Mouse (Mus musculus) myocyte (in vitro differentiated cells): ENCODE data around the gene Cers6. TPM values are rescaled to one million over a fixed set of nuclear protein-coding genes. Genes with fewer than 3 reads are reported as not detected.
A peak's percentile ranks its signal among the peaks of the same experiment; 100 is the strongest.

Experiments
- H3K27me3 ChIP-seq: one replicate; pipeline ENCODE4 v1.6.1; 2011; ENCODE audit not compliant: control insufficient read depth, insufficient read depth, insufficient read length
- H3K36me3 ChIP-seq: one replicate; pipeline ENCODE4 v1.6.1; 2011; ENCODE audit not compliant: control insufficient read depth, insufficient read depth
- H3K4me2 ChIP-seq: one replicate; pipeline ENCODE4 v1.6.1; 2011; ENCODE audit warnings: low read depth, control low read depth
- H3K4me3 ChIP-seq: one replicate; pipeline ENCODE4 v1.5.1; 2011; ENCODE audit warnings: mild to moderate bottlenecking, control low read depth, moderate library complexity
- H3K79me2 ChIP-seq: one replicate; pipeline ENCODE4 v1.6.1; 2011; ENCODE audit not compliant: control insufficient read depth, insufficient read depth
- H3ac ChIP-seq: one replicate; pipeline ENCODE4 v1.6.1; 2011; ENCODE audit not compliant: control insufficient read depth, insufficient read length
- CEBPB ChIP-seq: IDR thresholded peaks from 2 replicates; pipeline ENCODE4 v1.6.1; 2011; ENCODE audit warnings: mild to moderate bottlenecking, moderate library complexity; ENCODE audit not compliant: poor library complexity, insufficient read depth, severe bottlenecking
- E2F4 ChIP-seq: IDR thresholded peaks from one replicate; pipeline ENCODE4 v1.6.1; 2011; ENCODE audit warnings: mild to moderate bottlenecking, control low read depth, moderate library complexity; ENCODE audit not compliant: insufficient read depth
- MAX ChIP-seq: IDR thresholded peaks from one replicate; pipeline ENCODE4 v1.6.1; 2011; ENCODE audit warnings: low read depth, mild to moderate bottlenecking, control low read depth
- MYOD1 ChIP-seq, 3 experiments: IDR thresholded peaks; one replicate each; pipeline ENCODE4 v1.6.1; 2011; ENCODE audit warnings: control low read depth in 2 of 3, low read depth in 2 of 3, mild to moderate bottlenecking in 2 of 3, moderate library complexity in 1 of 3; ENCODE audit not compliant: insufficient read length in 2 of 3, control insufficient read depth in 1 of 3
- MYOG ChIP-seq, 3 experiments: IDR thresholded peaks; one replicate each; pipeline ENCODE4 v1.6.1; 2011; ENCODE audit warnings: control low read depth in 2 of 3, low read depth in 2 of 3, mild to moderate bottlenecking in 2 of 3; ENCODE audit not compliant: insufficient read length in 2 of 3, control insufficient read depth in 1 of 3, insufficient read depth in 1 of 3
- POLR2A ChIP-seq: IDR thresholded peaks from one replicate; pipeline ENCODE4 v1.6.1; 2011; ENCODE audit warnings: low read depth, mild to moderate bottlenecking, control low read depth, moderate library complexity; ENCODE audit not compliant: insufficient read length
- POLR2AphosphoS2 ChIP-seq: IDR thresholded peaks from one replicate; pipeline ENCODE4 v1.6.1; 2011; ENCODE audit warnings: low read depth, control low read depth; ENCODE audit not compliant: insufficient read length
- REST ChIP-seq: IDR thresholded peaks from one replicate; pipeline ENCODE4 v1.6.1; 2011; ENCODE audit warnings: mild to moderate bottlenecking, control low read depth, moderate library complexity; ENCODE audit not compliant: insufficient read depth, insufficient read length
- SRF ChIP-seq: IDR thresholded peaks from one replicate; pipeline ENCODE4 v1.6.1; 2011; ENCODE audit warnings: low read depth; ENCODE audit not compliant: control insufficient read depth, insufficient read length
- TCF12 ChIP-seq: IDR thresholded peaks from one replicate; pipeline ENCODE4 v1.6.1; 2011; ENCODE audit warnings: mild to moderate bottlenecking, control low read depth; ENCODE audit not compliant: poor library complexity, insufficient read depth, severe bottlenecking
- TCF3 ChIP-seq: IDR thresholded peaks from one replicate; pipeline ENCODE4 v1.6.1; 2011; ENCODE audit warnings: low read depth, control low read depth; ENCODE audit not compliant: insufficient read length
- USF1 ChIP-seq: IDR thresholded peaks from one replicate; pipeline ENCODE4 v1.6.1; 2011; ENCODE audit warnings: low read depth, mild to moderate bottlenecking, control low read depth, moderate library complexity
- polyA plus RNA-seq: library from polyadenylated mRNA; unstranded; fragments of >200 nt; fragmentation: generic; extraction: Trizol; gene quantifications from one replicate; pipeline ENCODE4 v1.2.1, GENCODE M21; 2012; ENCODE audit warnings: missing spikeins

Cers6 gene
- polyA plus RNA-seq, 1 experiment: 16.5 TPM

DNA sequence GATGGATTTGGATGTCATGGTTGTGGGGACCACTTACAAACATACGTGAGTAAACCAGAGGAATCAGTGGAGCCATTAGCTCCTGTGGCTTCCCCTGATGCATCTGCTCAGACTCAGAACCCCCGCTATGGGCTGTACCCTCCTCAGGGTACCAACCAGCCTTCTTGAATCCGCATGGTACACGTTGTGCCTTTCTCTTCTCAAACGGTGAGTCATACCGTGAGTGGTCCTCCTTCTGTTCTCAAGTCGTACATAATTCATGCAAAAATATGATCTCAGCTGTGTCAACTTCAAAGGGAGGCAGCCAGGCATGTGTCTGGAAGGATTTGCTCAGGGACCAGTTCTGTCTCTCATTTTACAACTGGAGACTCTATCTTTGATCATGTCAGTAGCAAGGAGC, 23.3 kb downstream of the Cers6 start:
- Histone ChIP-seq H3ac (no peak overlapping the region), H3K27me3 (no peaks in the 10 kb centered on the region), H3K36me3 (no peaks in the 10 kb centered on the region), H3K4me2 (peak overlapping the region; percentile 57), H3K4me3 (no peak overlapping the region), H3K79me2 (peaks cover 82% of the 10 kb centered on the region)
- TF ChIP-seq MAX (peak; percentile 19), MYOG (IDR thresholded peaks at IDR 0.05; ENCODE audit: control insufficient read depth in 1 of 3, insufficient read depth in 1 of 3, insufficient read length in 2 of 3, low read depth in 2 of 3) (no peak)

GRCm38 (mm10) chr2:68885206-68885605, 24.0 kb downstream of the Cers6 start:
- H3K36me3 ChIP-seq: no peaks in the 10 kb centered on the region
- no peaks in the 10 kb centered on the region for H3K27me3 ChIP-seq
- TF ChIP-seq USF1 (no peak), POLR2AphosphoS2 (no peak), POLR2A (no peak), CEBPB (no peak), MYOG (IDR thresholded peaks at IDR 0.05; ENCODE audit: control insufficient read depth in 1 of 3, insufficient read depth in 1 of 3, insufficient read length in 2 of 3, low read depth in 2 of 3) (no peak), TCF3 (no peak), TCF12 (no peak), SRF (no peak), E2F4 (no peak), MAX (no peak), REST (no peak), MYOD1 (IDR thresholded peaks at IDR 0.05; ENCODE audit: control insufficient read depth in 1 of 3, insufficient read length in 2 of 3, low read depth in 2 of 3) (no peak)
- no peak overlapping the region for H3ac ChIP-seq
- H3K79me2 ChIP-seq: peaks cover 81% of the 10 kb centered on the region
- H3K4me2 ChIP-seq: peak overlapping the region; percentile 57
- no peak overlapping the region for H3K4me3 ChIP-seq

DNA sequence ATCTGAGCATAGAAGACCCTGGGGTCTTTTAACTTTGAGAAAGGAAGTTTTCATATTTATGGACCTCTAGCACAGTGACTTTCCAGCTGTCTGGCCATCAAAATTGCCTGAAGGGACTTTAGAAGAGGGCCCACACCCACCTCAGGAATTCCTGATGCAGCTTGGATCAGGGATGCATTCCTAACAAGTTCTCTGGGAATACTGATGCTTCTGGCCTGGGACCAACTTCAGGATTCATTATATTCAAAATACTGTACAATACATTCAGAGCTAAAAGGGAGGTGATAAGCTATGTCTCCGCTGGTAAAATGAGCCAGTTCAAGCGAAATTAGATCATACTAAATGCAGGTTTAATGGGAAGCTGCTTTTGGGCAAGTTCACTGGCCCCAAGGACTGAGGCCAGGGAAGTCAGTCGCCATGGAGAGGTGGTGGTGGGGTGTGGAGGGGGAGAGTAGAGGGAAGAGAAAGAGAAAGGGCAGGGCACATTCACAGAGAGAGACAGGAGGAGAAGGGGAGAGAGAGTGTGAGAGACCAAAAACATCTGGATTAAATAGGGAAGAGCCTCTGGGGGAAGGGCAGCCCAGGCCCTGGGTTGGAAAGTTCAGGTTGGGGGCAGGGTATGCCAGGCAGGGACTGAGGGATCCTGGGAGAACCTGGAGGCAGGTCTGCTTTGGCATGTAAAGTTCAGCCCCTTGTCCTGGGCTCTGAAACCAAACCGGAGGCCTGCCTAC, 24.7 kb downstream of the Cers6 start:
- Histone ChIP-seq H3ac (no peak overlapping the region), H3K27me3 (no peaks in the 10 kb centered on the region), H3K36me3 (no peaks in the 10 kb centered on the region), H3K4me3 (no peak overlapping the region), H3K79me2 (peaks cover 81% of the 10 kb centered on the region), H3K4me2 (peak overlapping the region; percentile 57)
- no peak for TF ChIP-seq TCF12
- TF ChIP-seq MAX: no peak
- TF ChIP-seq CEBPB: no peak
- no peak for TF ChIP-seq SRF
- no peak for TF ChIP-seq USF1
- no peak for TF ChIP-seq REST
- TF ChIP-seq E2F4: no peak
- no peak for TF ChIP-seq TCF3
- TF ChIP-seq MYOG (IDR thresholded peaks at IDR 0.05; ENCODE audit: control insufficient read depth in 1 of 3, insufficient read depth in 1 of 3, insufficient read length in 2 of 3, low read depth in 2 of 3): no peak
- no peak for TF ChIP-seq POLR2A
- TF ChIP-seq POLR2AphosphoS2: no peak
- TF ChIP-seq MYOD1 (IDR thresholded peaks at IDR 0.05; ENCODE audit: control insufficient read depth in 1 of 3, insufficient read length in 2 of 3, low read depth in 2 of 3): no peak

GRCm38 (mm10) chr2:68886661-68887060, 25.4 kb downstream of the Cers6 start:
- H3K4me3 ChIP-seq: no peak overlapping the region
- H3K27me3 ChIP-seq: no peaks in the 10 kb centered on the region
- no peak overlapping the region for H3ac ChIP-seq
- no peaks in the 10 kb centered on the region for H3K36me3 ChIP-seq
- H3K79me2 ChIP-seq: peaks cover 83% of the 10 kb centered on the region
- peak overlapping the region; percentile 57 for H3K4me2 ChIP-seq
- TF ChIP-seq SRF (no peak), E2F4 (no peak), TCF12 (no peak), MYOG (IDR thresholded peaks at IDR 0.05; ENCODE audit: control insufficient read depth in 1 of 3, insufficient read depth in 1 of 3, insufficient read length in 2 of 3, low read depth in 2 of 3) (no peak), POLR2A (no peak), CEBPB (no peak), MYOD1 (IDR thresholded peaks at IDR 0.05; ENCODE audit: control insufficient read depth in 1 of 3, insufficient read length in 2 of 3, low read depth in 2 of 3) (no peak), REST (no peak), TCF3 (no peak), MAX (no peak), USF1 (no peak), POLR2AphosphoS2 (no peak)
